Mouse (Mus musculus) thymus, postnatal 25 days (tissue): ENCODE measurements around the gene Rab7b.

Experiments
- DNase-seq: peaks from one replicate; pipeline ENCODE4 v3.0.0; 2022

The Rab7b gene

DNA sequence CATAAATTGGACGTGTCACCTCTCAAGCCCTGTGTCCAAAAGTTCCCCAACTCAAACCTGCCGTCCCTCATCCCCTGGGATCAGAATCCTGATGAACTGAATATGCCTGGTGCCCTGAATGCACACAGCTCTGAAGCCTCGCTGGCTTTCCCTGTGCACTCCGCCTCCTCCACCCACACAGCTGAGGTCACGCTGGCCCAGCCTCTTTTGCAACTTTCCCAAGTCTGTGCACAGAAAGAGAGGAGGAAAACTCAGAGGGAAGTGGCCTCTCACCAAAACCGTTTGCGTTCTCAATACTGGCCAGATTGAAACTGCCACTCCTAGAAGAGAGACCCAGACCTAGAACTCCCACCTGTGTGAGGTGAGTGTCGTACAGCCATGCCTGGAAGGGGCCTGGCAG is at the start of gene Rab7b:
TSS of gene Rab7b (plus strand) at position 221 of the 400 bp plus-strand sequence.
- no peak for DNase-seq

DNA sequence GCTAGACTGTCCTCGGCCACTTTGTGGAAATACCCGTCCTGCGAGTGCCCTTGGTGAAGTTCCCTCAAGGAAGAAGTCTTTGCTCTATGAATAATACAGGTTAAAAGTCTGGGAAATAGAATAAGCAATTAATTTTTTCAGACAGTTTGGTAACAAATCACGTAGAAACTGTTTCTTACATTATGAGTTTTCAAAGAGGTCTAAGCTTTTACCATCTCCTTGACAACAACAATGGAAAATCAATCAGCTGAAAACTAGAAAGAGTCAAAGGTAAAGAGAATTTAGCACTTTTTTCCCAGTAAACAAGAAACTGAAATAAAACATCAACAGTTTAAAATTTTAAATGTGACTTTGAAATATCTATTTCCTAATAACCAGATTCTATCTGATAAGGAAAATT is 48.4 kb upstream of the Rab7b start:
- no peak for DNase-seq

DNA sequence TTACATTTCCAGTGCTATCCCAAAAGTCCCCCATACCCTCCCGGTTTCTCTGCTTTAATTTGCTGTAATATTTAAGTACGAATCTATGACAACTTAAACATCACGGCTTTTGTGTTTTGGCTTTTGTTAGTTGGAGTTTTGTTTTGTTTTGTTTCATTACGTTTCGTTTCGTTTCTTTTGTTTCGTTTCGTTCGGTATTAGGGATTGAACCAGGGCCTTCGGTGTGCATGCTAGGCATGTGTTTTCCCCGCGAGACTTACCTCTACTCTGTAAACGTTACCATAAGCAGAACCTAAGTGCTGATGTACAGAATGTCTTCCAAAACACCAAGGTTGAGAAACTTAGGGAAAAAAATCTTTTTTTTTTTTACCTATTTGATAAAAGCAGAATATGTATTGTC is 46.9 kb upstream of the Rab7b start:
- no peak for DNase-seq

DNA sequence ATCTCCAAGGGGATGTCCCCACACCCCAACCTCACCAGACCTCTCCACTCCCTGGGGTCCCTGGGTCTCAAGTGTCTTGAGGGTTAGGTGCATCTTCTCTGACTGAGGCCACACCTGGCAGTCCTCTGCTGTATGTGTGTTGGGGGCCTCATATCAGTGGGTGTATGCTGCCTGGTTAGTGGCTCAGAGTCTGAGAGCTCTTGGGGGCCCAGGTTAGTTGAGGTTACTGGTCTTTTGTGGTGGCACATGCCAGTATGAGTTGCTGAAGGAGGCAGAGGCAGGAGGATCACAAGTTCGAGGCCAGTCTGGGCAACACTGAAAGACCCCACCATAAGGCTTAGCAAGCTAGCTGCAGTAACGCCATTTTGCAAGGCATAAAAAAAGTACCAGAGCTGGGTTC is 46.2 kb upstream of the Rab7b start:
- DNase-seq, result no peak

DNA sequence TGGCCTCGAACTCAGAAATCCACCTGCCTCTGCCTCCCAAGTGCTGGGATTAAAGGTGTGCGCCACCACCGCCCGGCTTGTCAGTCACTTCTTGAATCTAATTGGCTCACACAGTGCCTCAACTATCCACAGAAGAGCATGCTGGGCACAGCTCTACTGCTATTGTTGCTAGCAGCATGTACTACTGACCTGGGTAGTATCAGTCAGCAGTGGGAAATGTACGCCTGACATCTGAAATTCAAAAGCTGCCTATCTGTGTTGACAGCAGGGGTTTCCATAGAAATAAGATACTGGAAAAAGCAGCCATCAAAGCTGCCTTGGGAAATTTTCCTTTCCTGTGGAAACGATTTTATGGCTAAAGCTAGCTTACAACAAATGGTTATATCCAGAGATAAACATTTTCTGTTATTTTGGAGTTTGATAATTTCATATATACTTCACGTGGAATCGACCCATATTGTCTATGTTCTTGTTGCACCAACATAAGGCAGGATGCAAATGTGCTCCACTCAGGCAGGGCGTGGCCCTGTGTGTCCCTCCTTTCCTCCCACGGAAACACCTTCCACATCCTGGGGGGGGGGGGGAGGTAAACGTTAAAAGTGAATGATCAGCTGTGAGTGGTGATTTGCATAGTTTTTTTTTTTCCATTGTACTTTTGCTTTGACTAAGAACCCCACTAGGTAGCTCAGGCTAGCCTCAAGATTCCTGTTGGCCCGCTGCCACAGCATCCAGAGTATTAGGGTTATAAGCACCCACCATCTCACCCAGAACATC is 35.6 kb upstream of the Rab7b start:
- DNase-seq, result no peak

DNA sequence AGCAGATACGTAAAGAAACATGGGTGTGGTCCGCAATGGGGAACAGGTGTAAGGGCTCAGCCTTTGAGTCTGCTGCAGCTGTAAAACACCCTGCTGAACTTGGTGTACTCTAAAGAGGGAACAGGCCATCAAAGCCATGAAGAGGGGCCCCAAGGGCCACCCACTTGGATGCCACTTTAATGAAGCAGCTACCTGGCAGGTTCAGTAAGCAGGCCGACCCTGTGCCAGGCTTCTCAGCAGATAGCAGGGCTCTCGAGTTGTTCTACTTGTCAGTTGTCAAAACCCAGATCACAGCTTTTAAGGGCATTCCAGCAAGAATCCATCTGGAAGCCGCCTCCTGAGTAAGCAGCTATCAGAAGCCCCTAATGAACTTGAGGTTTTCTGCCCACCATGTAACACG is 32.9 kb upstream of the Rab7b start:
- DNase-seq, result no peak

DNA sequence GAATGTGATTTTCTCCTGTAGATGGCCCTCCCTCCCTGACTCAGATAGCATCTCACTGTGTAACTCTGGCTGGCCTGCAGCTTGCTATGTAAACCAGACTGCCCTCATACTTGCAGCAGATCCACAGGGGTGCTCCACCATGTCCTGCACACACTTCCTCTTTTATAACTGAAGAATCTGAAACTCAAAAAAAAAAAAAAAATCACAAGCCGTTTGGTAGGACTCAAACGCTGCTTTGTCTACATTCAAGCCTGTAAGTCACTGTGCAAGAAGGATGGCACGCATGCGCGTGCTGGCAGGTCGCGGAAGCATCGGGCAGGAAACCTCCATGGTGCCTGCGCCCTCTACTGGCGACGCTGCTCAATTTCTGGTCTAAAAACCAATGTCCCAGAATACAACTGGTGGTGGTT is 30.5 kb upstream of the Rab7b start:
- DNase-seq, result peak; percentile 92

DNA sequence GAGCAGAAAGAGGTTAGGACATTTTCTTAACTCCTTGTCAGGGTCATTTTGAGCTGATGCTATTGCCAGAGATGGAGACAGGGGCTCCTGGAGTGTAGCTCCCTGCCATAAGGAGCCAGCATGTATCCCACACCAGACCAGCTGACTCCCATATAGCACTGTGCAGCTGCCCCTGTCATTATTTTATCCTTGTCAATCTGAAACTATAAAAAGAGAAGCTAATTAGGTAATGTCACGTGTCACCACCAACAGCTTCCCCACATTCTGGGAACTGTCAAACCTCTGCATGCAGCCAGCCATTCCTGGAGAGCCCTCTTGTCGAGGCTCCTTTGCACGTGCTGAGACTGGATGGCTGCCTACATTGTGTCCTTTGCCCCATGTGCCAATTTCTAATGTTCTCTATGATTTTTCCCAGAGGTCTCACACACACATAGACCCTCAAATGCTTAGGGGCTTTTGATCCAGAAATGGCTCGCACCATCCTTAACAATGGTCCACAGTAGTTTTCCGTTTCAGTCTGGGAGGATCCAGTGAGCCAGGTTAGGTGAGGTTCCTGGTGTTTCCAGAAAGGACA is 28.9 kb upstream of the Rab7b start:
- DNase-seq, result no peak

DNA sequence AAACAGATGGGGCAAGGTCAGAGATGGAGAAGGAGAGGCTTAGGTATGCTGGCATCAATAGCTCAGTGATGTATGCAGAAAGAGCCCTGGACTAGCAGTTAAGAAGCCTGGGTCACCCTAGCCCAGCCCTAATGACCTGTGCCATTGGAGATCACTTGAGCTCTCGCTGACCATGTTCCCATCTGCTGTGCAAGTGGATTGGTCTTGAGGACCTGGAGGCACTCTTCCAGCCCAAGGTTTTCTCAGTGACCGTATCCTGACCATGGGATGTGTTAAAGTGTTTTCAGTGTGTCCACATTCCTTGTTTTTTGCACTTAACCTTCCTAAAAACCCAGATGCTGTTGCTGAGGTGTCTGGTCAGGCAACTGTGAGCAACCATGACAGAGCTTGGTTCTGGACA is 28.2 kb upstream of the Rab7b start:
- DNase-seq, result no peak

DNA sequence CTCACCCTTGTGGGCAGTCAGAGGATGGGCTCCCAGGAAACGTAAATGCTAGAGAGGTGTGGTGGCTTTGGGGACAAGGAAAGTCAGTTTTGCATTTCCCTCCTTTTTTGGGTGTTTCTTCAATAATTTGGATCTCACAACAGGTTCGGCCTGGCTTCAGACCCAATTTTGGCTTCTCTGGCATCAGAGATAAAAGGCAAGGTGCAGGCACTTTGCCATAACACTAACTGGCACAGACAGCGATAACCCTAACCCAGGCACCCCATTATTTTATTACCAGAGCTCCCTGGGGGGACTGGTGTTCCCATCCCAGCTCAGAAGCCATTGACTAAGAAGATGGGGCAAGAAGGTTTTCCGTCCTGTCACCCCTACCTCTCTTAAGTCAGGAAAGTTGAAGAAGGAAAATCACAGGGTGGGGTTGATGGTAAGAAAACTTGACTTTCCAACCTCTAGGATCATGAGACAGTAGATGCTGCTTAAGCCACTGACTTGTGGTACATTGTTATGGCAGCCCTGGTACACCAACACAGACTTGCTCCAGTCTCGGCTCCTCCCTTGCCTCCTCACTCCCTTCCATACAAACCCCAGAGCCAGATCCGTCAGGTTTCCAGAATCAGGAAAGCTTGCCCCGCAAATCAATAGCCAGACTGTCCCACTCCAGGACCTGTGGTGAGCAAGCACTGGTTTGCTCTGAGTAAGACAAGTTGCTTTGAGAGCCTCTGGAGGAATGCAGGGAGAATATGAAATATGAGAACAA is 27.6 kb upstream of the Rab7b start:
- no peak for DNase-seq

DNA sequence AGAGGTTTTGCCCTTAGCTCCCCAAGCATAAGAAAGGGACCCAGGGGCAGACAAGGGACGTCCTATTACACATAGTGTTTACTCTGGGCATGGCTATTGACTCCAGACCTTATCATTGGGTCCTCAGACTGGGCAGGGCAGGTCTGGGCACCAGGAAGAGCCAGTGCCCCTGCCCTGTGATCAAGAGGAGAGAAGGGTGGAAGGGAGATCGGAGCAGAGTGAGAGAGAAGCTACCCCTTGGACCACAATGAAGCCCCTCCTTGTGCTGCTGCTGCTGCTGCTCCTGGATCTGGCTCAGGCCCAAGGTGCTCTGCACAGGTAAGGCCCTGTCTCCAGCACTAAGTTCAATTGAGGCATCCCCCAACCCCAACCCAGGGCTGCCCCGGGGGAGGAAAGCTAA is 26.7 kb upstream of the Rab7b start:
- DNase-seq, result no peak

DNA sequence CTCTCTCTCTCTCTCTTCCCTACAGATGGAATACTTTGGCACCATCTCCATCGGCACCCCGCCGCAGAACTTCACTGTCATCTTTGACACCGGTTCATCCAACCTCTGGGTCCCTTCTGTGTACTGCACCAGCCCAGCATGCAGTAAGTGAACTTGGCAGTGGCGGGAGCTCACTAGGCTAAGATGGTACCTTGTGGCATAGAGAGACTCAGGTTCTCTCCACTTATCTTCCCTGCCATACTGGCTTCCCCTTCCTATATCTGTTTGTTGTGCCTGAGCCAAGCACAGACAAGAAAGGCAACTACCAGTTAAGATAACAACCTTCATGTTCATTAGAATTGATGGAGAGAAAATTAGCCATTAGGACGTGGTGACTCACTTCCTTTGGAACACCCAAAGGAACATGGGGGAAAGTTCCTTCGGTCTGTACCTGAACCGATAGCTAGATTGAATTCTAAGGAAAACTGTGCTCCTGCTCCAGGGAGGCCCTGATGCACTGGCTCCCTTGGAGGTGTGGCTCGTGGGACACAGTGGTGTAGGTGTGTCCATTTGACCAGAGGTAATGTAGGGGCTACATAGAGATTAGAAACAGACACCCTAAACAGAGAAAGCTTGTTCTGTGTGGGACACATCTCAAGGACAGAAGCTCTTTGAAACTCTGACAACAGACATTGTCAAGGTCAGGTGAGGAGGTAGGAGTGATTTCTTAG is 25.1 kb upstream of the Rab7b start:
- no peak for DNase-seq

DNA sequence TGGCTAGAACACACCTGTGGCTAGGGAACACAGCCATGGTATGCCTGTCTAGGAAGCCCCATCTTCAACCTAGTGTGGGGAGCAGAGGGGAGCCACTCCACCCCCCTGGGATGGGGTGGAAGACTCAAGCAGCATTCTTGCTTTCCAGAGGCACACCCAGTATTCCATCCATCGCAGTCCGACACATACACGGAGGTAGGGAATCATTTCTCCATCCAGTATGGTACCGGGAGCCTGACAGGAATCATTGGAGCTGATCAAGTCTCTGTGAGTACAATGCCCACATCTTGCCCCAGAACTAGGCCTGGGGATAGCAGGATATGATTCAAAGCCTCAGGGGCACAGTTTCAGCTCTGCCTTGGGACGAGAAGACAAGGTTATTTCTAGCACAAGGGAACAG is 24.4 kb upstream of the Rab7b start:
- DNase-seq, result no peak

DNA sequence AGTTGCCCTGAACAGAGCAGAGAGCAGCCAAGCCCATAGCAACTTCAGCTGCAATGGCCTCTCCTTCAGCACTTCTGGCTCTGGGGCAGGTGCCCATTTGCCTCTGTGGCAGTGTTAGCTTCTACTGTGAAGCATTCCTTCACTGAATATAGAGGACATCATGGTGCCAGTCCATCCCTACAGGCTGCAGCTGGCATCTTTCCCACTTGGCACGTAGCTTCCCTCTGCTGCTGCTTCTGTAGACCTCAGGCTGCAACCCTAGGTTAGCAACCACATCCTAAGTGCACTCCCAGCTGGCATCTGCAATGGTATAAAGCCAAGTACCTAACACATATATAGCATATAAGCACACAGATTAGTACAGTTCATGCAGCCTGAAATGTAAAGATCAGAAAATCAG is 22.6 kb upstream of the Rab7b start:
- DNase-seq, result no peak

DNA sequence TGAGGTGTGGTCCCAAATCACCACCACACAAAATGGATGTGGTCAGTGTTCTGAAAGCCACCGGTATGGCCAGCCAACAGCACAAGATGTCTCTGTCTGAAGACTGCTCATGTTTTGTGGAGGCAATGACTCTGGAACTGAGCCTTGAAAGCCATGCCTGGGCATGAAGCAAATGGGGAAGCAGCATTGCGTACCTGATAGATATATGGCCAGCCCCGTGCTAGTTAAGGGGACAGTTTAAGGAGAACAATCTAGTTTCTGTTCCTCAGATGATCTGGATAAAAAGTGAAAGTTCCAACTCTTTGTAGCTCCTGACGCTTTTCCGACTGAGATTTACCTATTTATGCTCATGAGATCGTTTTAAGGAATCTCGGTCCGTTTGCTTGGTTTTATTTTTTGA is 17.4 kb upstream of the Rab7b start:
- no peak for DNase-seq

DNA sequence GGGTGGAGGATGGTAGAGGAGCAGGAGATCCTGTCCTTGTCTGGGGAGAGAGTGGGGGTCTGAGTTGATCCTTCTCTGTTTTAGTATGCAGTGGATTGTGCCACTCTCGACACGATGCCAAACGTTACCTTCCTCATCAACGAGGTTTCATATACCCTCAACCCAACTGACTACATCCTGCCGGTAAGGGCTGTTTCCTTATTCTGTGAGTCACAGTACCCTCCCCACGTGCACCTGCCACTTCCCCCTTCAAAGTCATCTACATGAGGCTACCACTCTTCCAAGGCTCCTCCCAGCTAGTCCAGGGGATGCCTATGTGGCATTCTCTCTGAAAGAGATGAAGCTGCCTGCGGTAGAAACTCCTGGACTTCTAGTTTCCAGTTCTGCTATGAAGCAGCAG is 16.1 kb upstream of the Rab7b start:
- peak; percentile 30 for DNase-seq

DNA sequence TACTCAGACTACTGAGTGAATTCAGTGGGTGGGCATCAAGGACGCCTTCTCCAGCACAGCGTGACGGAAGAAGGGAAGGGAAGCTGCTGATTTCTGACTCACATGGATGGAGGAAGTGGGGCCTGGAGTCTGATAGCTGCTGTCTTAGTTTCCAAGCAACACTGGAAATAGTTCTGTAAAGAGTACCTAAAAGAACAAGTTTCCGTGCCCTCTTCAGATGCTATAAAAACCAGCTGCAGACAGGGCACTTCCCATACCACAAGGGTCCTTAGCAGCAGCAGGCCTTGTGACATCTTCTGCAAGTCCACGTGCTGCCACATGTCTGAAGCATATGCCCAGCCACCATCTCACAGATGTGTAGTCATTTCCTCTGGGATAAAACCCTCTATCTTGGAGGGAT is 8.9 kb upstream of the Rab7b start:
- no peak for DNase-seq

DNA sequence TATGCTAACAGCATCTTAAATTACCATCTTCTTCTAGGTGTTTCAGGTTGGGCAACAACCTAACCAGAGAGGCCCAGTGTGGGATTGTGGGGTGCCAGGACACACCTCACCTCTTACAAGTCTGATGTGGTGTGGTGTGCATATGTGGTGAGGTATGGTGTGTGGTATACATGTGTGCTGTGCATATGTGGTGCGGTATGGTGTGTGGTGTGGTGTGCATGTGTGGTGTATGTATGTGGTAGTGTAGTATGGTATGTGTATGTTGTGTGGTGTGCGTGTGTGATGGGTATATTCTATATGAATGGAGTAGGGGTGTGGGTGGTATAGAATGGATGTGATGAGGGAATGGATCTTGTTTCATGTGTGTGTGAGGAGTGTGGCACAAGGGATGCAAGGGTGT is 756 bp upstream of the Rab7b start:
- DNase-seq, result no peak

DNA sequence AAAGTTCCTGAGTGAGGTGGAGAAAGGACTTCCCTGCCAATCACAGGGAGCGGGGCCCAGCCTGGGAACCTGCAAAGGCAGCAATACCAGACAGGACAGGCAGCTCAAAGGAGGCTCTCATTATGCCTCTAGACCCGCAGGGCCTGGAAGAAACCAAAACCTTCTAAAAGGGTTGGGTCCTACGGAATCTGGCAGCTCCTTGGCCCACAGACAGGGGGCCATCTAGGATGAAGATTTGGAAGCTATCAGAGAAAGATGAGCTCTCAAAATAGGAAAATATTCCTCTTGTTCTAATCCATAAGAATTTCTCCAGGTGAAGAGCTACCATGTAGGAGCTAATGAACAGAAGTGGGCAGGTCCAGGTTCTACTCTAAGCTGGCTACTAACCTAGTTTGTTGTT is 521 bp downstream of the Rab7b start:
- no peak for DNase-seq

DNA sequence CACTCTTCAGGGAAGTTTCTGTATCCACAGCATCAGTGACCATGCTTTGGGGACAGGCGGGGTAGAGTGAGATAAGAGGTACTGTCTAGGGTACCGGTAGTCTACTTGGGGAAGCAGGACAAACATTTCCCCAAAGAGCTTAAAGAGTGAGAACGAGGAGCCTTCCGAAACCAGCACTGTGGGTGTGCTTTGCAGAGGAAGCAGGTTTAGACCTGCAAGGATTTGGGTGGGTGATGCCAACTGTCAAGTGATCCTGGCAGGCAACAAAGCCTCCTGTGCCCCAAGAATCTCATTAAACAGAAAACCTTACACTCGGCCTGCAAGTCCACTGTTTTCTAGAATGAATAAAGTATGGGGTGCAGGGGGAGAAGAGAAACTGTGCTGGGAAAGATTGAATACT is 1.4 kb downstream of the Rab7b start:
- no peak for DNase-seq

DNA sequence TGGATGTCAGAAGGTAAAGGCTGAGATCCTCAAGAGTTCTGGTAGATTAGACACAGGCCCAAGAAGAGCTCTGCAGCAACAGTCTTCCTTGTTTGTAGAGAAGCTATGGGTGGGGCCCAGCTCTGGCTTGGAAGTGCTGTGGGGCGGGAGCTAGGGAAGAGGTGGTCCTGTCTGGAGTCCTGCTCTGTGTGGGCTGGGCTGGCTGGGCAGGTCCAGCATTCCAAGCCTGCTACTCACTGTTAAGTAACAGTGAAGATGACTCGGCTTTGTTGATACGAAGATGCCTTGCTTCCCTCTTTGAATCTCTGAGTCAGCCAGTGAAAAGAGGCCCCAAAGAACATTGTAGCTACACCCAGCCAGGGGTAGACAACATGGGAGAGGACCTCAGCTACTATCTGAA is 1.9 kb downstream of the Rab7b start:
- DNase-seq, result no peak

DNA sequence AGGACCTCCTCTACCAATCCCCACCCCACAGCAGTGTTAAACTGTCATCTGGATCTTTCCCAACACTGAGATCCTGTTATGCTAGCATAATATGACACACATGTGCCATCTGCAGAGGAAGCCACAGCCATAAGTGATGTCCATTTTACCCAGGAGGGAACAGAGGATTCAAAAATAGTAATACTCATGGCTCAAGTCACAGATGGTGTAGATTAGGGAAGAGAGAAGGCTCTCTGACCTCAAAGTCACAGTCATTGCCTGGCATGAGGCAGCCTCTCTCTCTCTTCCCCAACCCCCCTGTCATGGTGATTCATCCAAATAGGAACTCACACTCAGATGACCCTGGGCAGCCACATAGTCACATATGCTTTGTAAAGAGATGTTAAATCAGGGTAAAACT is 2.9 kb downstream of the Rab7b start:
- DNase-seq, result no peak

DNA sequence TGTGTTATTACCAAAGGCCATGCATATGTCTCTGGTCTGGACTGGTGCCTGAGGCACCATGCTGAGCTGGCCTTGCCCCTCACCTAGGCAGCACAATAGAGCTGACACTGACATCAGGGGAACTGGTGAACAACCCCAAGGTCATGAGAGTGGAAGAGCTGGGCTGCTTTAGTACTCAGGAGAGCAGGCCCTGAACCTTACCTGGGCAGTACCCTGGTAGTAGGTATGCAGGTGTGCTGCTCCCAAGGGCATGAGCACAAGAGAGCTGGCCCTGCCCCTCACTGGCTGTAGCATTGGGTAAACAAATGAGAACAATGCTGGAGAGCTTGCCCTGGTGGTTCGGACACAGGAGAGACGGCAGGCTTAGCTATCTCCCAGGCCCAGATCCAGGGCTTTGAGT is 6.8 kb downstream of the Rab7b start:
- no peak for DNase-seq

DNA sequence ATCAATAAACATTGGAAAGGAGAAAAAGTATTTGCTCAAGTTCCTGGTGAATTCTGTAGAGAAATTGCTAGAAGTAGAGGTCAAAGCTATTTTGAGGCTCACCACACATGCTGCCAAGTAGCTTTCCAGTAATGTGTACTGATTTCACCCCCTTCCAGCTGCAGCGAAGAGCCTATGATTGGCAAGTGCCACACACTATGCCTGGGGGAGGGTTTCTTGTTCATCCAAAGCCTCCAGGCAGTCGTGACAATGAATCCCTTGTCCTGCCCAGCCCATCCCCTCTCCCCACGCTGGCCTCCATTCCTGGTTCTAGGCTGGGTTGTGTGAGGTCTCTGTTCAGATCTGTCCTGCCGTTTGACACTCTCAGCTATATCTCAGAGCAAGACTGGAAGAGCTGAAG is 7.8 kb downstream of the Rab7b start:
- DNase-seq, result no peak
